Mouse (Mus musculus) liver, embryonic 13.5 days (tissue): ENCODE data around the gene Abhd5. TPM values are rescaled to one million over a fixed set of nuclear protein-coding genes. Genes with fewer than 3 reads are reported as not detected.
"Not testable (repeated sequence)": the region's sequence is repeated elsewhere in the genome, so short reads cannot be mapped to it uniquely, and the experiment has no call there.

Experiments used
- ATAC-seq: fragments of 200-750 bp; cut with Nextera tagmentation; 2 replicates; pipeline ENCODE4 v1.8.0; 2017; ENCODE audit warnings: low read depth, mild to moderate bottlenecking, moderate number of reproducible peaks, moderate library complexity
- DNase-seq: peaks from one replicate; pipeline ENCODE4 v3.0.0; 2022
- H3K27ac ChIP-seq: fragments of 300-500 bp; sonication (generic); 2 replicates; pipeline ENCODE4 v1.5.1; 2015; ENCODE audit warnings: moderate library complexity, mild to moderate bottlenecking, inconsistent platforms
- H3K27me3 ChIP-seq: fragments of 300-500 bp; sonication (generic); 2 replicates; pipeline ENCODE4 v1.6.1; 2015; ENCODE audit warnings: mild to moderate bottlenecking, inconsistent platforms
- H3K36me3 ChIP-seq: fragments of 300-500 bp; sonication (generic); 2 replicates; pipeline ENCODE4 v1.6.1; 2015; ENCODE audit warnings: mild to moderate bottlenecking, inconsistent platforms
- H3K4me1 ChIP-seq: fragments of 300-500 bp; sonication (generic); replicated peaks from 2 replicates; pipeline ENCODE4 v1.6.1; 2015; ENCODE audit warnings: inconsistent platforms
- H3K4me2 ChIP-seq: fragments of 300-500 bp; sonication (generic); 2 replicates; pipeline ENCODE4 v1.6.1; 2015; ENCODE audit warnings: inconsistent platforms, mild to moderate bottlenecking, moderate library complexity
- H3K4me3 ChIP-seq: fragments of 300-500 bp; sonication (generic); replicated peaks from 2 replicates; pipeline ENCODE4 v1.5.1; 2015; ENCODE audit warnings: mild to moderate bottlenecking, inconsistent platforms
- H3K9ac ChIP-seq: fragments of 300-500 bp; sonication (generic); 2 replicates; pipeline ENCODE4 v1.6.1; 2015; ENCODE audit warnings: mild to moderate bottlenecking, inconsistent platforms
- H3K9me3 ChIP-seq: fragments of 300-500 bp; sonication (generic); replicated peaks from 2 replicates; pipeline ENCODE4 v1.6.1; 2016; ENCODE audit warnings: inconsistent platforms
- WGBS: fragments of 180-500 bp; shearing (Covaris S2); methylation state at CpG from one replicate; pipeline ENCODE4 v1.1.7; 2015; ENCODE audit not compliant: insufficient replicate concordance; 5-methylcytosine and 5-hydroxymethylcytosine counted together
- polyA plus RNA-seq: library from polyadenylated mRNA; unstranded; fragments of >200 nt; fragmentation: Nextera tagmentation; extraction: Ambion mirVana; gene quantifications from 2 replicates; pipeline ENCODE4 v1.2.1, GENCODE M21; 2015

Gene Abhd5
- polyA plus RNA-seq, result 21.4 and 26.3 TPM in 2 replicates

- H3K4me2 ChIP-seq, result peak within 1 kb of the TSS; percentile 87
- peak within 1 kb of the TSS; percentile 96 for H3K9ac ChIP-seq
- peak within 1 kb of the TSS; percentile 88 for H3K27ac ChIP-seq
- H3K9me3 ChIP-seq, result no peaks in the 10 kb centered on the region
- peak within 1 kb of the TSS; percentile 94 for H3K4me3 ChIP-seq
- peak; percentile 91 for DNase-seq
- ATAC-seq, result peak; percentile 92
- H3K4me1 ChIP-seq, result peaks cover 78% of the 10 kb centered on the region
- WGBS, result 1% methylated on average over 83 of the region's 84 CpGs
- H3K27me3 ChIP-seq, result no peaks in the 10 kb centered on the region
- no peaks in the 10 kb centered on the region for H3K36me3 ChIP-seq
Observed at GRCm38 (mm10) chr9:122351303-122352024, at the start of gene Abhd5. Abhd5 (plus strand) TSS chr9:122351608.

DNA sequence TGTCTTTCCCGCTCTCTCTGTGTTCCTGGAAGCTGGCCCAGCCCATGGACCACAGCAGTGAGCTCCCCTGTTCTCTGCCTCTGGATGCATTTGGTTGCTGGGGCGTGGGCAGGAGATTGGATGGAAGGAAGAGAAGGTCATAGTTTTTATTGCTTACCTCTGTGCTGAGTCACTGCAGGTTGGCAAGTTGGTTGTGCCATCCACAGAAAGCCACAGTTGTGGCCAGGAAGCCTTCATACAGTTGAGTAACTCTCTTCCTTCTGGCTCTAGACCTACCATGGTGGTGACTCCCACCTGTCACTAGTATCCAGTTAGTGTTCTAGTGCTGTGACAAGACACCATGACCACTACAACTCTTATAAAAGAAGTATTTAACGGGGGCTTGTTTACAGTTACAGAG is 46.1 kb upstream of the Abhd5 start:
- WGBS, result 51% methylated on average over 3 of the region's 3 CpGs
- no peak for ATAC-seq

DNA sequence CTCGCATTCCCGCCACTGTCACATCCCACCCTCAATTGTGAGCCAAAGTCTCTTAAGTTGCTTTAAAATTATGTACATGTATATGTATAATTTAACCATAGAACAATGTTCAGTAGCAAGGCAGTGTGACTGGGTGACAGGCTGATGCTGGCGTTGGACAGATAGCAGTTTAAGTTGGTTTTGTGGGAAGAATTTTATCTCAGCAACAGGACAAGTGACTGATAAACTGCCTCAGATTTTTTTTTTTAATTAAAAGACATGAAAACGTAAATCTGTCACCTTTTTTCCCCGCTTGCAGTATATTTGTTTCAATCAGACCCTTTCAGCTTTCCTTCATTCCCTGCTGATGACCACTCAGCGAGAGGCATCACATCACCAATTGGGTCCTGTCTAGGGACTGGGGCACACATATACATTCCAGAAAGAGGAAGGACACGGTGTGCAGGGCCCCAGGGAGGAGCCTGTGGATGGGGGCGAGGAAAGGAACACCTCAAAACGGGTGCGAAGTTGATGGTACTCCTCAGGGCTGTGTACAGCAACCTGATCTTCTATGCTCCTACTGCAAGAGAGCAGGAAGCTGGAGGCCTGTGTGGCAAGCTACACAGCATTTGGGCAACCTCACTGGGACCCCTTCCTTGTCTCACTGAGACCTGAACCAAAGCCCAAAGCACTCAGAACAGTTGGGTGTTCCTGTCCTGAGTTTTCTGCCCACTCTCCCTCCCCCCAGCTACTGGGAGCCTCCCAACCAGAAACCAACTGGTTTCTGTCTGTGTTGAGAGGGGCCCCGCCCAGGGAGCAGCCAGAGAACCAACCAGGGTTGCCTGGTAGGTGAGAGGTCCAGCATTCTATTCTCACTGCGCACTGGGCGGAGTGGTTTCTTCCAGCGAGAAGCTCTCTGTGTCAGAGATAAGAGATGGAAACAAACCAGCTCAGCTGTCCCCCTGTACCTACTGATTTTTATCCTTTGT is 42.1 kb upstream of the Abhd5 start:
- 0 out of 2 replicates have a peak overlapping the region, but pooled peaks have one; percentile 23 for H3K9ac ChIP-seq
- H3K9me3 ChIP-seq, result no peaks in the 10 kb centered on the region
- 0 out of 2 replicates have a peak, but pooled peaks cover 3% of the 10 kb centered on the region for H3K27me3 ChIP-seq
- H3K4me3 ChIP-seq, result no peak overlapping the region
- H3K27ac ChIP-seq, result no peak overlapping the region
- 31% methylated on average over 14 of the region's 14 CpGs for WGBS
- no peak for DNase-seq
- no peak overlapping the region for H3K4me2 ChIP-seq
- no peaks in the 10 kb centered on the region for H3K36me3 ChIP-seq
- H3K4me1 ChIP-seq, result peaks cover 44% of the 10 kb centered on the region
- peak; percentile 59 for ATAC-seq

More for the DNA sequence above, 46.1 kb upstream of the Abhd5 start:
- no peak for DNase-seq
- peaks cover 18% of the 10 kb centered on the region for H3K4me1 ChIP-seq
- no peak overlapping the region for H3K27ac ChIP-seq
- H3K36me3 ChIP-seq, result no peaks in the 10 kb centered on the region
- H3K4me2 ChIP-seq, result no peak overlapping the region
- H3K9me3 ChIP-seq, result no peaks in the 10 kb centered on the region
- H3K9ac ChIP-seq, result no peak overlapping the region
- 0 out of 2 replicates have a peak, but pooled peaks cover 3% of the 10 kb centered on the region for H3K27me3 ChIP-seq
- H3K4me3 ChIP-seq, result no peak overlapping the region

GRCm38 (mm10) chr9:122310613-122311049 is 40.8 kb upstream of the Abhd5 start:
- Histone ChIP-seq H3K9ac (peak overlapping the region; percentile 71), H3K36me3 (no peaks in the 10 kb centered on the region), H3K9me3 (no peaks in the 10 kb centered on the region), H3K4me3 (peak overlapping the region; percentile 62), H3K27ac (no peak overlapping the region), H3K4me2 (peak overlapping the region; percentile 64), H3K27me3 (0 out of 2 replicates have a peak, but pooled peaks cover 3% of the 10 kb centered on the region), H3K4me1 (peaks cover 44% of the 10 kb centered on the region)
- ATAC-seq, result peak; percentile 64
- WGBS, result 9% methylated on average over 18 of the region's 19 CpGs
- peak; percentile 68 for DNase-seq

DNA sequence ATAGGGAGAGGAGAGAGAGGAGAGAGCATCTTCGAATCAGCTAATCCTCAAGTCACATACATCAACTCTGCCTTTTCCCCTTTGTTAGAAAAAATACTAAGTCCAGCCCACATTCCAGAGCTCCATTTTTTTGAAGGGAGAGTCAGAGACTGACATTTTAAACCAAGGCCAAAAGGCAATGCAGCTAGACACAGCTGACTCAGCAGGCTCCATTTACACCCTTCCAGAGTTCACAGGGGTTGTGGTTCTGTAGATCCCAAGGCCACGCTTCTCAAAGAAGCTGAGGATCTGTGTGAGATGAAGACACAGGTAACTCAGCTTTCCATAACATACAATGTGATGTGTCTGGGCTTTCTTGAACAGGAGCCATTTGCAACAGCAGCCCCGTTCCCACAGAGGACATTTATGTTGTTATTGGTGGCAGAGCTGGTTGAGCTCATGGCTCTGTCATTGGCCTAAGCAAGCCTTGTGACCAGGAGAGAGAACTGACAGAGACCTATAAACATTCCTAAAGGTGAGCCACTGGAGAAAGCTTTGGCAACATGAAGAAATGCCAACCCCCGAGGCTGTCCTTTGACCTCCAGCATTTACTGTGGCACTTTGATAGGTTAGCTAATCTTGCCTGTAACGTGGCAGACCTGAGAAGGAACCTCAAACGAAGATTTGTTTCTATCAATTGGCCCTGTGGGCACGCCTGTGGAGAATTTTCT is 40.2 kb upstream of the Abhd5 start:
- Histone ChIP-seq H3K4me2 (peak overlapping the region; percentile 64), H3K36me3 (no peaks in the 10 kb centered on the region), H3K4me1 (peaks cover 44% of the 10 kb centered on the region), H3K27me3 (0 out of 2 replicates have a peak, but pooled peaks cover 3% of the 10 kb centered on the region), H3K9ac (peak overlapping the region; percentile 71), H3K4me3 (peak overlapping the region; percentile 62), H3K27ac (no peak overlapping the region), H3K9me3 (no peaks in the 10 kb centered on the region)
- ATAC-seq, result 0 out of 2 replicates have a peak, but pooled peaks have one; percentile 5
- WGBS, result 47% methylated on average over 7 of the region's 7 CpGs
- no peak for DNase-seq

GRCm38 (mm10) chr9:122312296-122312990 is 39.0 kb upstream of the Abhd5 start:
- ATAC-seq, result no peak

DNA sequence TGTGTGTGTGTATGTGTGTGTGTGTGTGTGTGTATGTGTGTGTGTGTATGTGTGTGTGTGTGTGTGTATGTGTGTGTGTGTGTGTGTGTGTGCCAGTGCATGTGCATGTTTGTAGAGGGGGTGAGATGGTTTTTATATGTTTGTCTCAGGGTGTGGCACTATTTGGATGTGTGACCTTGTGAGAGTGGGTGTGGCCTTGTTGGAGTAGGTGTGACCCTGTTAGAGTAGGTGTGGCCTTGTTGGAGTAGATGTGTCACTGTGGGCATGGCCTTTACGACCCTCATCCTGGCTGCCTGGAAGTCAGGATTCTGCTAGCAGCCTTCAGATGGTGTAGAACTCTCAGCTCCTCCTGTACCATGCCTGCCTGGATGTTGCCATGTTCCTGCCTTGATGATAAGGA is 38.3 kb upstream of the Abhd5 start:
- not testable (repeated sequence) for H3K27ac ChIP-seq, DNase-seq, H3K9me3 ChIP-seq, H3K27me3 ChIP-seq, H3K9ac ChIP-seq, H3K36me3 ChIP-seq, H3K4me3 ChIP-seq, H3K4me2 ChIP-seq
- ATAC-seq, result peak; percentile 59
- peaks cover 44% of the 10 kb centered on the region for H3K4me1 ChIP-seq
- 46% methylated on average over 1 of the region's 1 CpGs for WGBS

More at GRCm38 (mm10) chr9:122312296-122312990, 39.0 kb upstream of the Abhd5 start:
- Histone ChIP-seq H3K27me3 (0 out of 2 replicates have a peak, but pooled peaks cover 3% of the 10 kb centered on the region), H3K4me3 (no peak overlapping the region), H3K27ac (no peak overlapping the region), H3K4me2 (no peak overlapping the region), H3K9ac (no peak overlapping the region), H3K9me3 (no peaks in the 10 kb centered on the region), H3K4me1 (peaks cover 44% of the 10 kb centered on the region), H3K36me3 (no peaks in the 10 kb centered on the region)
- WGBS, result 53% methylated on average over 7 of the region's 7 CpGs
- DNase-seq, result no peak

GRCm38 (mm10) chr9:122314386-122314785 is 37.0 kb upstream of the Abhd5 start:
- Histone ChIP-seq H3K27me3 (no peaks in the 10 kb centered on the region), H3K9ac (no peak overlapping the region), H3K36me3 (no peaks in the 10 kb centered on the region), H3K4me2 (no peak overlapping the region), H3K27ac (no peak overlapping the region), H3K4me1 (peaks cover 35% of the 10 kb centered on the region), H3K9me3 (no peaks in the 10 kb centered on the region), H3K4me3 (no peak overlapping the region)
- WGBS, result 77% methylated on average over 6 of the region's 6 CpGs
- no peak for ATAC-seq
- no peak for DNase-seq

GRCm38 (mm10) chr9:122314942-122315341 is 36.5 kb upstream of the Abhd5 start:
- H3K4me3 ChIP-seq, result no peak overlapping the region
- H3K27ac ChIP-seq, result no peak overlapping the region
- no peak overlapping the region for H3K9ac ChIP-seq
- no peaks in the 10 kb centered on the region for H3K9me3 ChIP-seq
- no peaks in the 10 kb centered on the region for H3K27me3 ChIP-seq
- no peak overlapping the region for H3K4me2 ChIP-seq
- WGBS, result 62% methylated on average over 4 of the region's 4 CpGs
- ATAC-seq, result no peak
- no peak for DNase-seq
- H3K36me3 ChIP-seq, result no peaks in the 10 kb centered on the region
- peaks cover 29% of the 10 kb centered on the region for H3K4me1 ChIP-seq

DNA sequence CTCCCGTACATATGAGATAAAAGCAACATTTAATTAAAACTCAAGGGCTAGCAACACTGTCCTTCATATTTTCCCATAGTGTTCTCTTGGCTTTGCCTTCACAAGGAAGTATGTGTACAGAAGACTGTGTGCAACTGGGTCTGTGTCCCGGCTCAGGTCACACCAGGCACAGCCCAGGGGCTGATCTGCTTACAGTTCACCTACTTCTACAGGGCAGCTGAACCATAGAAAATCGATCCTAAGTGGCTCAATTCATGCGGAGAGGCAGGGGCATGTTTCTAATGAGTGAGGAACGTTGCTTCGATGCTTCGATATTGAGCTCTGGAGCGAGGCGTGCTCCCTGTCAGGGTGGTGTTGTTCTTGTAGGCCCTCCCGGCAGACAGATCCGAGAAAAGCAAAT is 35.9 kb upstream of the Abhd5 start:
- Histone ChIP-seq H3K36me3 (no peaks in the 10 kb centered on the region), H3K4me3 (no peak overlapping the region), H3K27ac (no peak overlapping the region), H3K4me1 (peaks cover 24% of the 10 kb centered on the region), H3K27me3 (no peaks in the 10 kb centered on the region), H3K9me3 (no peaks in the 10 kb centered on the region), H3K4me2 (no peak overlapping the region), H3K9ac (no peak overlapping the region)
- 78% methylated on average over 11 of the region's 11 CpGs for WGBS
- no peak for ATAC-seq
- no peak for DNase-seq
